Mouse (Mus musculus): ENCODE measurements at regions not wholly inside any gene's neighbourhood (a gene's known extent, or its start where the extent isn't known, plus 50 kb on each side); places are given as distances from the start of the nearest gene placed in this dataset.
"Not testable (repeated sequence)": the region's sequence is repeated elsewhere in the genome, so short reads cannot be mapped to it uniquely, and the experiment has no call there.

- DNase-seq, result no peak
These were observed 57.3 kb downstream of the Cbln4 start for GRCm38 (mm10) chr2:171985813-171986572.

GRCm38 (mm10) chr2:171969311-171969905 is 73.9 kb downstream of the Cbln4 start:
- no peak for DNase-seq

- peak; percentile 25 for DNase-seq
These were observed 96.6 kb downstream of the Cbln4 start for GRCm38 (mm10) chr2:171946569-171947250.

GRCm38 (mm10) chr2:171942671-171943070 is 100.6 kb downstream of the Cbln4 start:
- peak; percentile 74 for DNase-seq

GRCm38 (mm10) chr2:171935646-171936325 is 107.5 kb downstream of the Cbln4 start:
- DNase-seq, result peak; percentile 49

- no peak for DNase-seq
These were observed 122.3 kb downstream of the Cbln4 start for GRCm38 (mm10) chr2:171920960-171921359.

- no peak for DNase-seq
These were observed 156.0 kb downstream of the Cbln4 start for GRCm38 (mm10) chr2:171887306-171887705.

GRCm38 (mm10) chr2:171879238-171879960 is 163.9 kb downstream of the Cbln4 start:
- not testable (repeated sequence) for DNase-seq

- peak; percentile 41 for DNase-seq
These were observed 175.7 kb downstream of the Cbln4 start for GRCm38 (mm10) chr2:171867550-171867949.

GRCm38 (mm10) chr2:171864376-171864965 is 178.8 kb downstream of the Cbln4 start:
- peak; percentile 80 for DNase-seq

GRCm38 (mm10) chr2:171862626-171863025 is 180.6 kb downstream of the Cbln4 start:
- DNase-seq, result peak; percentile 68

- no peak for DNase-seq
These were observed 184.4 kb downstream of the Cbln4 start for GRCm38 (mm10) chr2:171858894-171859293.

GRCm38 (mm10) chr2:171856491-171856890 is 186.8 kb downstream of the Cbln4 start:
- DNase-seq, result peak; percentile 68

- peak; percentile 36 for DNase-seq
These were observed 196.3 kb downstream of the Cbln4 start for GRCm38 (mm10) chr2:171846826-171847492.

- peak; percentile 85 for DNase-seq
These were observed 203.1 kb downstream of the Cbln4 start for GRCm38 (mm10) chr2:171840058-171840713.

GRCm38 (mm10) chr2:171822156-171822555 is 221.1 kb downstream of the Cbln4 start:
- DNase-seq, result peak; percentile 93

GRCm38 (mm10) chr2:171818504-171818903 is 224.8 kb downstream of the Cbln4 start:
- DNase-seq, result peak; percentile 74

- peak; percentile 22 for DNase-seq
These were observed 226.4 kb downstream of the Cbln4 start for GRCm38 (mm10) chr2:171816685-171817419.

GRCm38 (mm10) chr2:171812701-171813100 is 230.6 kb downstream of the Cbln4 start:
- DNase-seq, result no peak

GRCm38 (mm10) chr2:171805376-171805775 is 237.9 kb downstream of the Cbln4 start:
- DNase-seq, result peak; percentile 94

All from heart, adult 11 months (tissue).